Mouse (Mus musculus) gastrocnemius, postnatal 25 days (tissue): ENCODE measurements around the gene Fth1. TPM values are rescaled to one million over a fixed set of nuclear protein-coding genes. Genes with fewer than 3 reads are reported as not detected.
"Not testable (repeated sequence)": the region's sequence is repeated elsewhere in the genome, so short reads cannot be mapped to it uniquely, and the experiment has no call there.

Experiments used
- DNase-seq: peaks from one replicate; pipeline ENCODE4 v3.0.0; 2022
- total RNA-seq, 2 experiments: library from RNA; stranded (reverse); gene quantifications; 1 replicate in 1 of 2; 2 replicates in 1 of 2; pipeline ENCODE4 v1.2.3; 2021

The Fth1 gene
- total RNA-seq, 2 experiments from 2014 or later, result 1,951 to 1,957 TPM

GRCm38 (mm10) chr19:9960769-9961168 is 19.6 kb upstream of the Fth1 start:
- no peak for DNase-seq

DNA sequence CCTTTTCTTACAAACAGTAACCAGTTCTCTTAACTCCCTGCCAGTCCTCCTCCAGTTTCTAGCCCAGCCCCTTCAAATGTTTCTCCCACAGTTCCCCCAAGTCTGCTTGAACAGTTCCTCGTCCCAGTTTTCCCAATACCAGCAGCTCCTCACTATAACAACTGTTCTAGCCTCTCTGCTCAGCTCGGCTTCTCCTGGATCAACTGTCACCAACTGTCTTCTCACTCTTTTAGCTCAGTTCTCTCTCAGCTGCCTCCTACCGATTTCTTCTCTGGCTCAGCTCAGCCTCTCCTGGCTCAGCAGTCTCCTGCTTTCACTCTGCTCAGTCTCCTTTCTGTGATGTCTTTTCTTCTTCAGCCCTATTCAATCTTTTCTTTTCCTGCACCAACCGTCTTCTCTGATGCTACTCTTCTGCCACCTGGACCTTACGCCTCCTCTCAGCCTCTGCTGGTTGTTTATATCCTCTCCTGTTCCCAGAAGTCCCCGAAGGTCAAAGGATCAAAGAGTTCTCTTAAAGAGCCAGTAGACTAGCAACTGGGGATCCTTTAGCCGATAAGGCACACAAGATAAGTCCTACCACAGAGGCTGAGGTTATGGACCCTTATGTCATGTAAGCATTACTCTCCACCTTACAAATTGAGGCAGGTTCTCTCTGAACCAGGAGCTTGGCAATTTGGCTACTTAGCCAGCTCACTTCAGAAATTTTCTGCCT is 16.0 kb upstream of the Fth1 start:
- DNase-seq, result no peak

- DNase-seq, result no peak
Measured at GRCm38 (mm10) chr19:9966096-9966867, 14.1 kb upstream of the Fth1 start.

GRCm38 (mm10) chr19:9968081-9968787 is 12.2 kb upstream of the Fth1 start:
- no peak for DNase-seq

GRCm38 (mm10) chr19:9974853-9975252 is 5.5 kb upstream of the Fth1 start:
- not testable (repeated sequence) for DNase-seq

- no peak for DNase-seq
Measured at GRCm38 (mm10) chr19:9977085-9977484, 3.3 kb upstream of the Fth1 start.

GRCm38 (mm10) chr19:9978431-9978951 is 1.9 kb upstream of the Fth1 start:
- peak; percentile 84 for DNase-seq

DNA sequence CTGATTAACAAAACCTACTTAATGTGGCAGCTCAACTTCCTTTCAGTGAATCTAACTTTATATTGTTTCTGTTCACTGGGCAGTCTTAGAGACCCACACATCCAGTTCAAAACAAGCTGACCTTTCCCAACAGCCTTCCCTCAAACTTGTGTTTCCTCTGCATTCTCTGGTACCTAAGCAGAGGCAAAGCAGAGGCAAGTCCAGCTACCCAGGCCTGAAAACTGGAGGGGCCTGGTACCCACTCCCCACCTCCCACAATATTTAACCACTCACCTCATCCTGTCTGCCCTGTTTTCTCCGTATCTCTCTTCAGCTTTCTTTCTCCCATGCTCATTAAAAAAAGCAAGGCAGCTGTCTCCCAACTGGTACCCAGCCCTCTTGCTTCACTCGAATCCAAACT is 1.2 kb upstream of the Fth1 start:
- DNase-seq, result no peak

DNA sequence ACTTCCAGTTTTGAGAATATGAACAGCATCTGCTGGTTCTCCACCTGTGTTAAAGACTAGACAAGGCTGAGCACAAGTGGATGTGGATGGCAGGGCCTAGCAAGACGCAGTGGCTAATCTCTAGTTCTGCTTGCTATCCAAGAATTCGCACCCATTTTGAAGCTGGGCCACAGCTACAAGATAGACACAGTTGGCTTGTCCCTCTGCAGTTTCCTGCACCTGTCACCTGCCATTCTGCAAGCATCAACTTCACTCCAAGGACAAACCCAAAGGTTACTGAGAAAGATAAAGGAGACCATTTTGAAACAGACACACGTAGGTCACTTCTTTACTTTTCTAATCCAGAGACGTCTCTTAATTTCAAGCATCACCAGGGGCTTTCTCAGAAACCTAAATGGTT is 1.2 kb downstream of the Fth1 start:
- no peak for DNase-seq

GRCm38 (mm10) chr19:9982151-9982851 is 1.9 kb downstream of the Fth1 start:
- peak; percentile 97 for DNase-seq

GRCm38 (mm10) chr19:9982852-9983542 is 2.6 kb downstream of the Fth1 start:
- DNase-seq, result peak; percentile 71

DNA sequence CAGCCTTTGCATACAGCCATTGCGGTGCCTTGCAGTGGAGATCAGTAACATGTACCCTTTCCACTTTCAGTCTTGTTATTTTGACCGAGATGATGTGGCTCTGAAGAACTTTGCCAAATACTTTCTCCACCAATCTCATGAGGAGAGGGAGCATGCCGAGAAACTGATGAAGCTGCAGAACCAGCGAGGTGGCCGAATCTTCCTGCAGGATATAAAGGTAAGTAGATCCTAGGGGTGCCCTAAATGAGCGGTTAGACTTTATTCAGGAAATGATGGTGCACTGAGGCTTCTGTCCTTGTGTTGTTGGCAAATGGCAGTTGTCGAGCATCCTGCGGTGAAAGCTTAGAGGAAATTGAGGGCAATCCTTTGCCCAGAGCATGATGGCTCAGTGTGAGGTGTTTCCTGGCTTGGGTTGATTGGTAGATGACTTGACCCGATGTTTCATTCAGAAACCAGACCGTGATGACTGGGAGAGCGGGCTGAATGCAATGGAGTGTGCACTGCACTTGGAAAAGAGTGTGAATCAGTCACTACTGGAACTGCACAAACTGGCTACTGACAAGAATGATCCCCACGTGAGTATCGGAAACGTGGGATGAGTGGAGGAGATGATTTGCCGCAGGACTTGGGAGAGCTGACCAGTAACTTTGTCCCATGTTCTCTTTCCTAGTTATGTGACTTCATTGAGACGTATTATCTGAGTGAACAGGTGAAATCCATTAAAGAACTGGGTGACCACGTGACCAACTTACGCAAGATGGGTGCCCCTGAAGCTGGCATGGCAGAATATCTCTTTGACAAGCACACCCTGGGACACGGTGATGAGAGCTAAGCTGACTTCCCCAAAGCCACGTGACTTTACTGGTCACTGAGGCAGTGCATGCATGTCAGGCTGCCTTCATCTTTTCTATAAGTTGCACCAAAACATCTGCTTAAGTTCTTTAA is 4.0 kb downstream of the Fth1 start:
- no peak for DNase-seq

DNA sequence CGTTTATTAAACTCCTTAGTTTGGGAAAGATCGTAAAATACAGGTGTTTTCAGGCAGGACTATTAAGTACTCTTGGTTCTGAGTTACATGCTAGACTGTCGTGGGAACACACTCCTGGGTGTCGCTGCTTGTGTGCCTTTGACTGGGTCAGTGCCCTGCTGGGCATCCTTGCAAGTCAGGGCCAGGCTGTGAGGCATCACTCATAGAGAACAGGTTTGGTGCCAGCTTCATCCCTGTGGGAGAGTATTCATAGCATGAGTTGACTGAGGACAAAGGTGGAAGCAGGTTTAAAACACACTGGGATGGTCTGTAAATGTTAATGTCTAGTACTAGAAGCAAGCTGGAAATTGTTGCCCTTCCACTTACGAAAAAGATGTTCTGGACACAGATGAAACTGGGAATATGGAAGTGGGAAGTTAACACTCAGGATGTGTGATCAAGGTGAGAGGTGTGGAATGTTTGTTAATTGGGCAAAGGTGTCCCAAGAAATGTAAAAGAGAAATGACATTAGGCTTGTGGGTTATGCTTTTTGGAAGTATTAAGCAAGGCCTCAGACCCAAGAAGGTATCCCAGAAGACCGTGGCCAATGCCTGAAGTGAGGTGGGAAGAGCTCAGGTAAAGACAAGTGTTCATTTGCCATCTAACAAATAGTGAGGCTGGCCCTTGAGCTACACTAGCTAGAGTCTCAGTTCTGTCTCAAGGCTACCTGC is 4.9 kb downstream of the Fth1 start:
- no peak for DNase-seq

GRCm38 (mm10) chr19:9985900-9986421 is 5.6 kb downstream of the Fth1 start:
- no peak for DNase-seq

DNA sequence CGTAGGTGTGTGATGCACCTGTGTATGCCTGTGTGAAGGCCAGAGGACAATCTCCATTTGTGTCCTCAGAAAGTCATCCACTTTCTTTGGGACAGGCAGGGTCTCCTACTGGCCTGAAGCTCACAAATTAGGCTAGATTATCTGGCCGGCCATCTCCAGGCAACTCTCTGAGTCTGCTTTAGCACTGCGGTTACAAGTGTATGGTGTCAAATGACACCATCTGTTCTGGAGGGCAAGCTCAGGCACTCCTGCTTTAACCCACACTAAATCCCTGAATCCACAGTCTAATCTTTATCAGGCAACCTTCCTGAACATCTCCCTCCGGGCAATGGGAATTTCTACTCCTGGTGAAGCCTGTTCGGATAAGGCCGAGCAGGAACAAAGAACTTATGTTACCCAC is 6.8 kb downstream of the Fth1 start:
- no peak for DNase-seq

GRCm38 (mm10) chr19:9987593-9987992 is 7.2 kb downstream of the Fth1 start:
- DNase-seq, result no peak

GRCm38 (mm10) chr19:9989171-9989883 is 8.9 kb downstream of the Fth1 start:
- no peak for DNase-seq

GRCm38 (mm10) chr19:9989884-9990256 is 9.5 kb downstream of the Fth1 start:
- no peak for DNase-seq

GRCm38 (mm10) chr19:9991304-9991703 is 10.9 kb downstream of the Fth1 start:
- peak; percentile 73 for DNase-seq
